In genomic region chr7:12927693-12928589, GRCm38 (mm10) we compare ENCODE assay signal across 8 mouse cellular contexts. TPM values are rescaled to one million over a fixed set of nuclear protein-coding genes. Genes with fewer than 3 reads are reported as not detected.
DNase-seq lines count a peak whose midpoint lies in the region; ATAC-seq lines count a peak whose summit lies in the region.

No protein-coding gene starts in this region.

- no peaks in the 10 kb centered on the region for H3K9me3 ChIP-seq in heart, embryonic 12.5 days (replicated peaks)
- H3K9me3 ChIP-seq in embryonic facial prominence, embryonic 13.5 days: no peaks in the 10 kb centered on the region
- H3K9me3 ChIP-seq in hindbrain, embryonic 14.5 days (ENCODE audit: control insufficient read depth, low read length): no peaks in the 10 kb centered on the region
- H3K9me3 ChIP-seq in liver, embryonic 16.5 days (replicated peaks; ENCODE audit: control insufficient read depth, low read length): no peaks in the 10 kb centered on the region
- no peaks in the 10 kb centered on the region for H3K9me3 ChIP-seq in neural tube, embryonic 14.5 days (ENCODE audit: control insufficient read depth, low read length)

- H3K4me3 ChIP-seq in heart, embryonic 12.5 days: peak overlapping the region; percentile 51
- H3K4me3 ChIP-seq in embryonic facial prominence, embryonic 13.5 days: peak overlapping the region; percentile 40
- H3K4me3 ChIP-seq in hindbrain, embryonic 14.5 days (replicated peaks; ENCODE audit: low read length): peak overlapping the region; percentile 19; the same call in 1 of the 2 replicates
- peak overlapping the region; percentile 36 for H3K4me3 ChIP-seq in liver, embryonic 16.5 days (ENCODE audit: low read depth, low read length)
- peak overlapping the region; percentile 22 for H3K4me3 ChIP-seq in neural tube, embryonic 14.5 days (ENCODE audit: low read depth, low read length)

- WGBS in heart, embryonic 12.5 days: 2% methylated on average over 63 of the region's 65 CpGs
- 4% methylated on average over 65 of the region's 65 CpGs for WGBS in embryonic facial prominence, embryonic 13.5 days
- 5% methylated on average over 65 of the region's 65 CpGs for WGBS in hindbrain, embryonic 14.5 days
- 6% methylated on average over 62 of the region's 65 CpGs for WGBS in liver, embryonic 16.5 days (ENCODE audit: insufficient replicate concordance)
- WGBS in neural tube, embryonic 14.5 days: 3% methylated on average over 64 of the region's 65 CpGs

- DNase-seq in heart, postnatal 36 days: no peak
- peak; percentile 64 for DNase-seq in ZHBTc4 (ENCODE audit: low read depth, low spot score)
- no peak for DNase-seq in hindbrain, embryonic 14.5 days (ENCODE audit: low spot score)
- DNase-seq in c-Kit-positive CD71-positive TER-119-positive erythroid progenitor cells, embryonic 14.5 days (ENCODE audit: low spot score): no peak

- H3K27ac ChIP-seq in heart, embryonic 12.5 days (ENCODE audit: poor library complexity, severe bottlenecking): no peak overlapping the region
- H3K27ac ChIP-seq in embryonic facial prominence, embryonic 13.5 days: no peak overlapping the region
- H3K27ac ChIP-seq in hindbrain, embryonic 14.5 days: no peak overlapping the region
- no peak overlapping the region for H3K27ac ChIP-seq in liver, embryonic 16.5 days (ENCODE audit: low read length)
- no peak overlapping the region for H3K27ac ChIP-seq in neural tube, embryonic 14.5 days (ENCODE audit: low read depth, low read length)

- peak overlapping the region; percentile 73 for H3K9ac ChIP-seq in heart, embryonic 12.5 days
- peak overlapping the region; percentile 74 for H3K9ac ChIP-seq in embryonic facial prominence, embryonic 13.5 days
- H3K9ac ChIP-seq in hindbrain, embryonic 14.5 days: peak overlapping the region; percentile 2; the same call in 1 of the 2 replicates
- H3K9ac ChIP-seq in liver, embryonic 16.5 days (ENCODE audit: low read depth, low read length): no peak overlapping the region
- peak overlapping the region; percentile 37 for H3K9ac ChIP-seq in neural tube, embryonic 14.5 days (replicated peaks; ENCODE audit: low read depth, low read length)

- H3K27me3 ChIP-seq in heart, embryonic 12.5 days (replicated peaks): peaks cover 11% of the 10 kb centered on the region
- peaks cover 40% of the 10 kb centered on the region for H3K27me3 ChIP-seq in embryonic facial prominence, embryonic 13.5 days
- H3K27me3 ChIP-seq in hindbrain, embryonic 14.5 days (ENCODE audit: control insufficient read depth, insufficient read depth, low read length): peaks cover 39% of the 10 kb centered on the region
- peaks cover 10% of the 10 kb centered on the region for H3K27me3 ChIP-seq in liver, embryonic 16.5 days (ENCODE audit: control insufficient read depth, insufficient read depth, low read depth, low read length)
- H3K27me3 ChIP-seq in neural tube, embryonic 14.5 days (ENCODE audit: control insufficient read depth, insufficient read depth, low read length): peaks cover 11% of the 10 kb centered on the region

- H3K36me3 ChIP-seq in heart, embryonic 12.5 days: peaks cover 42% of the 10 kb centered on the region
- H3K36me3 ChIP-seq in embryonic facial prominence, embryonic 13.5 days: peaks cover 46% of the 10 kb centered on the region
- peaks cover 44% of the 10 kb centered on the region for H3K36me3 ChIP-seq in hindbrain, embryonic 14.5 days (replicated peaks; ENCODE audit: control insufficient read depth, insufficient read depth)
- H3K36me3 ChIP-seq in liver, embryonic 16.5 days (ENCODE audit: control insufficient read depth, insufficient read depth): peaks cover 35% of the 10 kb centered on the region
- peaks cover 28% of the 10 kb centered on the region for H3K36me3 ChIP-seq in neural tube, embryonic 14.5 days (ENCODE audit: control insufficient read depth, insufficient read depth, low read length)

- ATAC-seq in heart, embryonic 12.5 days (ENCODE audit: insufficient number of reproducible peaks, low FRiP score): peak; percentile 46
- peak; percentile 43; the same call in 1 of the 2 replicates for ATAC-seq in embryonic facial prominence, embryonic 13.5 days (ENCODE audit: insufficient number of reproducible peaks, insufficient read depth, low FRiP score, low TSS enrichment, low read depth)
- ATAC-seq in hindbrain, embryonic 14.5 days (ENCODE audit: low FRiP score): peak; percentile 38; the same call in 1 of the 2 replicates
- ATAC-seq in liver, embryonic 16.5 days (ENCODE audit: low read depth): peak; percentile 40
- peak; percentile 47; the same call in 1 of the 2 replicates for ATAC-seq in neural tube, embryonic 14.5 days (ENCODE audit: low read depth)

- peaks cover 20% of the 10 kb centered on the region for H3K4me1 ChIP-seq in heart, embryonic 12.5 days (replicated peaks)
- H3K4me1 ChIP-seq in embryonic facial prominence, embryonic 13.5 days: peaks cover 34% of the 10 kb centered on the region
- peaks cover 8% of the 10 kb centered on the region for H3K4me1 ChIP-seq in hindbrain, embryonic 14.5 days (replicated peaks; ENCODE audit: control insufficient read depth, insufficient read depth, low read length)
- peaks cover 15% of the 10 kb centered on the region for H3K4me1 ChIP-seq in liver, embryonic 16.5 days (ENCODE audit: control insufficient read depth, low read depth, low read length)
- peaks cover 7% of the 10 kb centered on the region for H3K4me1 ChIP-seq in neural tube, embryonic 14.5 days (ENCODE audit: control insufficient read depth, insufficient read depth, low read length)

- intact Hi-C loops in heart, postnatal 36 days (cut with DNase I): no loop called here

- H3K4me2 ChIP-seq in heart, embryonic 12.5 days: peak overlapping the region; percentile 93
- peak overlapping the region; percentile 69 for H3K4me2 ChIP-seq in embryonic facial prominence, embryonic 13.5 days
- H3K4me2 ChIP-seq in hindbrain, embryonic 14.5 days (replicated peaks): peak overlapping the region; percentile 39
- peak overlapping the region; percentile 54 for H3K4me2 ChIP-seq in liver, embryonic 16.5 days (ENCODE audit: low read depth, low read length)
- peak overlapping the region; percentile 41 for H3K4me2 ChIP-seq in neural tube, embryonic 14.5 days (ENCODE audit: low read depth, low read length)

RNA-seq across cellular contexts. Expression of gene Rnf225, which starts 0.7 kb away (rescaled TPM):
- polyA plus RNA-seq in heart, embryonic 12.5 days (2016; fragmentation: Nextera tagmentation; extraction: Ambion mirVana): 0.95 and 1.1 TPM in 2 replicates
- under 1 TPM; 0.25 to 0.38 TPM for total RNA-seq in heart, postnatal 36 days (2021)
- 0.66 and 1.1 TPM in 2 replicates for polyA plus RNA-seq in embryonic facial prominence, embryonic 13.5 days (2015; fragmentation: Nextera tagmentation; extraction: Ambion mirVana)
- 0.87 and 0.95 TPM in 2 replicates for polyA plus RNA-seq in hindbrain, embryonic 14.5 days (2014; fragmentation: Nextera tagmentation; extraction: Ambion mirVana)
- polyA plus RNA-seq in liver, embryonic 16.5 days (2015; fragmentation: Nextera tagmentation; extraction: Ambion mirVana): 0.07 and 0.09 TPM in 2 replicates
- 0.68 and 1.3 TPM in 2 replicates for polyA plus RNA-seq in neural tube, embryonic 14.5 days (2014; fragmentation: Nextera tagmentation; extraction: Ambion mirVana)

RNA-seq across cellular contexts. Expression of gene Rps5, which starts 5.9 kb away (rescaled TPM):
- 456 and 474 TPM in 2 replicates for polyA plus RNA-seq in heart, embryonic 12.5 days (2016; fragmentation: Nextera tagmentation; extraction: Ambion mirVana)
- 100 to 1,000 TPM; 550 to 562 TPM for total RNA-seq in heart, postnatal 36 days (2021)
- 1,116 and 1,158 TPM in 2 replicates for polyA plus RNA-seq in embryonic facial prominence, embryonic 13.5 days (2015; fragmentation: Nextera tagmentation; extraction: Ambion mirVana)
- polyA plus RNA-seq in hindbrain, embryonic 14.5 days (2014; fragmentation: Nextera tagmentation; extraction: Ambion mirVana): 671 and 781 TPM in 2 replicates
- polyA plus RNA-seq in liver, embryonic 16.5 days (2015; fragmentation: Nextera tagmentation; extraction: Ambion mirVana): 473 and 517 TPM in 2 replicates
- polyA plus RNA-seq in neural tube, embryonic 14.5 days (2014; fragmentation: Nextera tagmentation; extraction: Ambion mirVana): 687 and 695 TPM in 2 replicates

RNA-seq across cellular contexts. Expression of gene Zscan22, which starts 30.3 kb away (rescaled TPM):
- 10.9 and 11.3 TPM in 2 replicates for polyA plus RNA-seq in heart, embryonic 12.5 days (2016; fragmentation: Nextera tagmentation; extraction: Ambion mirVana)
- total RNA-seq in heart, postnatal 36 days (2021): 1 to 10 TPM; 4.4 to 4.9 TPM
- polyA plus RNA-seq in embryonic facial prominence, embryonic 13.5 days (2015; fragmentation: Nextera tagmentation; extraction: Ambion mirVana): 19.4 and 20.5 TPM in 2 replicates
- 10.5 and 13.0 TPM in 2 replicates for polyA plus RNA-seq in hindbrain, embryonic 14.5 days (2014; fragmentation: Nextera tagmentation; extraction: Ambion mirVana)
- 3.3 and 3.9 TPM in 2 replicates for polyA plus RNA-seq in liver, embryonic 16.5 days (2015; fragmentation: Nextera tagmentation; extraction: Ambion mirVana)
- polyA plus RNA-seq in neural tube, embryonic 14.5 days (2014; fragmentation: Nextera tagmentation; extraction: Ambion mirVana): 13.2 and 13.6 TPM in 2 replicates

RNA-seq across cellular contexts. Expression of gene Zfp324, which starts 37.7 kb away (rescaled TPM):
- 7.8 and 8.0 TPM in 2 replicates for polyA plus RNA-seq in heart, embryonic 12.5 days (2016; fragmentation: Nextera tagmentation; extraction: Ambion mirVana)
- 1 to 10 TPM; 2.8 to 3.7 TPM for total RNA-seq in heart, postnatal 36 days (2021)
- 14.2 and 15.2 TPM in 2 replicates for polyA plus RNA-seq in embryonic facial prominence, embryonic 13.5 days (2015; fragmentation: Nextera tagmentation; extraction: Ambion mirVana)
- polyA plus RNA-seq in hindbrain, embryonic 14.5 days (2014; fragmentation: Nextera tagmentation; extraction: Ambion mirVana): 12.2 and 13.9 TPM in 2 replicates
- polyA plus RNA-seq in liver, embryonic 16.5 days (2015; fragmentation: Nextera tagmentation; extraction: Ambion mirVana): 2.4 and 2.6 TPM in 2 replicates
- 10.6 and 12.7 TPM in 2 replicates for polyA plus RNA-seq in neural tube, embryonic 14.5 days (2014; fragmentation: Nextera tagmentation; extraction: Ambion mirVana)

RNA-seq across cellular contexts. Expression of gene Zfp128, which starts 47.0 kb away (rescaled TPM):
- polyA plus RNA-seq in heart, embryonic 12.5 days (2016; fragmentation: Nextera tagmentation; extraction: Ambion mirVana): 3.0 and 3.2 TPM in 2 replicates
- 1 to 10 TPM; 3.0 to 3.6 TPM for total RNA-seq in heart, postnatal 36 days (2021)
- polyA plus RNA-seq in embryonic facial prominence, embryonic 13.5 days (2015; fragmentation: Nextera tagmentation; extraction: Ambion mirVana): 5.5 and 5.9 TPM in 2 replicates
- 7.8 and 9.1 TPM in 2 replicates for polyA plus RNA-seq in hindbrain, embryonic 14.5 days (2014; fragmentation: Nextera tagmentation; extraction: Ambion mirVana)
- 0.54 and 0.55 TPM in 2 replicates for polyA plus RNA-seq in liver, embryonic 16.5 days (2015; fragmentation: Nextera tagmentation; extraction: Ambion mirVana)
- 7.4 and 7.9 TPM in 2 replicates for polyA plus RNA-seq in neural tube, embryonic 14.5 days (2014; fragmentation: Nextera tagmentation; extraction: Ambion mirVana)

Comparison
In these comparisons a context has a peak if more than half of its experiments do, and no peak if none do; other contexts are left out.
1. H3K4me2 ChIP-seq: peak in every context shown above with its lines; median percentile 93 in heart, embryonic 12.5 days; 69 in embryonic facial prominence, embryonic 13.5 days; 54 in liver, embryonic 16.5 days; 41 in neural tube, embryonic 14.5 days; 39 in hindbrain, embryonic 14.5 days.